Mouse (Mus musculus) kidney, postnatal 10 days (tissue): ENCODE results near the gene Olfr1049.
"Not testable (repeated sequence)": the region's sequence is repeated elsewhere in the genome, so short reads cannot be mapped to it uniquely, and the experiment has no call there.

Experiments
- DNase-seq: peaks from one replicate; pipeline ENCODE4 v3.0.0; 2021; ENCODE audit warnings: mixed read lengths

Gene Olfr1049

DNA sequence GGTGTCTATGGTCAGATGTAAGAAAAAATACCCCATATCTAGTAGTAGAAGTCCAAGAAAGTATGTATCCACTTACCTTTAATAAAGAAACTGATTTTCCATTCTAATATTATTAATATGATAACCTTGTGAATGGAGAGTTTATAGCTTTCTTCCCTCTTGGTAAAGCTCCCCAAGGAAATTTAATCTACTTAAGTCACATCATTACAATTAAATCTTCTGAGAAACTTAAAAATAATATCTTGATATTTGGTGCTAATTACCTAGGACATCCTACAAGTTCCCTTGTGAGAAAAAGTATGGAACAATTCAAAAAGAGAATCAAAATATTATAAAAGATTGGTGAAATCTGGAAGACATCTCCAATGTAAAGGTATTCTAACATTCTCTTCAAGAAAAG lies at the start of gene Olfr1049:
Gene Olfr1049, minus strand, starts transcription at position 101 of the 400 bp plus-strand sequence.
- not testable (repeated sequence) for DNase-seq

DNA sequence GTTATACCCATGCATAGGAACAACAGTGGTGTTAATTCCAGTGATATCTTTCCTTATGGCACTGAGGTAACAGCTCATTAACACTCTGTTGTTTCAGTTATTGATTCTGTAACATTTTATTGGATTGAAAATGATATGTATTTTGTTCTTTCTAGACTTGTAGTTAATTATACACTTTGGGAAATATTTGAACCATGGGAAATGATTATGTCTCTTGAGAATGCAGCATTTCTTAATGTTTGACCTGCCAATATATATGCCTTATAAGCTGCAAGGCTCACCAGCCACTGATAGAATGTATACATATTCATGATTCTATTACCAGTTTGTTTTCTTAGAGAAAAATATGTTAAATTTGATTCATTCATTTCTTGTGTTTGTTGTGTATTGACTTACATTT lies 34.0 kb upstream of the Olfr1049 start, which contains the start of gene Olfr1052:
Gene Olfr1052, plus strand, starts transcription at position 301 of the 400 bp plus-strand sequence.
- no peak for DNase-seq

DNA sequence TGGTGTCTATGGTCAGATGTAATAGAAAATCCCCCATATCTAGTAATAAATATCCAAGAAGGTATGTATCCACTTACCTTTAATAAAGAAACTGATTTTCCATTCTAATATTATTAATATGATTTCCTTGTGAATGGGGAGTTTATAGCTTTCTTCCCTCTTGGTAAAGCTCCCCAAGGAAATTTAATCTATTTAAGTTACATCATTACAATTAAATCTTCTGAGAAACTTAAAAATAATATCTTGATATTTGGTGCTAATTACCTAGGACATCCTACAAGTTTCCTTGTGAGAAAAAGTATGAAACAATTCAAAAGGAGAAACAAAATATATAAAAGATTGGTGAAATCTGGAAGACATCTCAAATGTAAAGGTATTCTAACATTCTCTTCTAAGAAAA lies 20.9 kb upstream of the Olfr1049 start, which contains the start of gene Olfr1051:
Gene Olfr1051, minus strand, starts transcription at position 101 of the 400 bp plus-strand sequence.
- not testable (repeated sequence) for DNase-seq

DNA sequence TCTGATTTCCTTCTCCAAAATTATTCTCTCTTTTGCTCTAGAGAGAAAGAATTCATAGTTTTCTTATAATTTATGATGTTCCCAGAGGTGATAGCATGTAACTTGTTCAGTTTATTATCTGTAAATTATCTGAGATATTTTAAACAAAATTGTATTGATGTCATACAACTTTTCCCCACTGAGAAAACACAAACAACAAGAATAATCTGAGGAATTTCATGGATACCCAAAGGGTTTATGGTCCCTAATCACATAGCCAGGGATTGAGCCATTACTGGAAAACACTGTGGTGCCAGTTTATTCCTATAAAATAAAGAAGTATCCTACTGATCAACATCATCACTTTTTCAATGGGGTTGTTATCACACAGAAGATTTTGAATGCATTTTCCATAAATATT lies 17.9 kb downstream of the Olfr1049 start, which contains the start of gene Olfr1048:
Gene Olfr1048, minus strand, starts transcription at position 101 of the 400 bp plus-strand sequence.
- DNase-seq, result no peak

DNA sequence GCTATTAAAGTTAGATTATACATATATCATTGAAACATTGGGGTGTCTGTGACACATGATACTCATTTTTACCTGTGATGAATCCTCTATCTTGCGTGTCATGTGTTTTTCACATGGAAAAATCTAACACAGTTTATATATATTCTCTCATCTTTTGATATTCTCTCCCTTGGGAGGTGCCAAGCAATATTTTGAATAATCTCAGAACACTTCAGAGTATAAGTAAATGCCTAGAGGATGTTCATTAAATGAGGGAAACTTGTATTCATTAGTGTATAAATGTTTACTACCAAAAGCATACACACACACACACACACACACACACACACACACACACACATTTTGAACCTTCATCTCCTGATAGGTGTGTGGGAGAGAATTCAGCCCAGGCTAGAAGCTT lies 26.8 kb downstream of the Olfr1049 start, which contains the start of gene Olfr1047:
Gene Olfr1047, minus strand, starts transcription at position 101 of the 400 bp plus-strand sequence.
- DNase-seq, result no peak

DNA sequence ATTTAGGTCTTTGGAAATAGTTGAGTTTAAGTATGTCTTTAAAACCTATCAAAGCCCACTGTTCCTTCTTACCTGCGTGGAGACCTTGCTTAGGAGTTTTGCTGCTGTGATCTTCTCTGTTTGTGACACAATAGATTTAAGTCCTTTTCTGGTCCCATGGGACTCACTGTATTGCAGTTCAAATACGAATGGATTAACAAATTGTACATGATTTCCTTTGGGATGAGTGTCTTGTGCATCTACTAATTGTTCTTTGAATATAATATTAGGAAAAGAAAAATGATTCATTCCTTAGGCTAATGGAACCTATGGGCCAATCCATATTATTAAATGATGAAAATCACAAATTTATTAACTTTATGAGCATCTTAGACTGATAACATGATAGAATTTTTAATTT lies 38.9 kb downstream of the Olfr1049 start, which contains the start of gene Olfr1046:
Gene Olfr1046, minus strand, starts transcription at position 101 of the 400 bp plus-strand sequence.
- no peak for DNase-seq
